Mouse (Mus musculus) hindbrain, embryonic 15.5 days (tissue): ENCODE results near the gene Ndufs3. TPM values are rescaled to one million over a fixed set of nuclear protein-coding genes. Genes with fewer than 3 reads are reported as not detected.
A peak's percentile ranks its signal among the peaks of the same experiment; 100 is the strongest.

Source experiments
- ATAC-seq: fragments of 200-750 bp; cut with Nextera tagmentation; 2 replicates; pipeline ENCODE4 v1.8.0; 2017; ENCODE audit warnings: low read depth, moderate number of reproducible peaks, moderate TSS enrichment; ENCODE audit not compliant: low FRiP score
- H3K27ac ChIP-seq: fragments of 300-500 bp; sonication (generic); replicated peaks from 2 replicates; pipeline ENCODE4 v1.5.1; 2015; ENCODE audit warnings: mild to moderate bottlenecking, inconsistent platforms
- H3K27me3 ChIP-seq: fragments of 300-500 bp; sonication (generic); 2 replicates; pipeline ENCODE4 v1.6.1; 2015; ENCODE audit warnings: control low read depth, inconsistent platforms
- H3K36me3 ChIP-seq: fragments of 300-500 bp; sonication (generic); 2 replicates; pipeline ENCODE4 v1.6.1; 2015; ENCODE audit warnings: control low read depth, inconsistent platforms
- H3K4me1 ChIP-seq: fragments of 300-500 bp; sonication (generic); replicated peaks from 2 replicates; pipeline ENCODE4 v1.6.1; 2015; ENCODE audit warnings: control low read depth, inconsistent platforms
- H3K4me2 ChIP-seq: fragments of 300-500 bp; sonication (generic); 2 replicates; pipeline ENCODE4 v1.6.1; 2015; ENCODE audit warnings: moderate library complexity, mild to moderate bottlenecking, inconsistent platforms
- H3K4me3 ChIP-seq: fragments of 300-500 bp; sonication (generic); 2 replicates; pipeline ENCODE4 v1.5.1; 2015; ENCODE audit warnings: mild to moderate bottlenecking, inconsistent platforms
- H3K9ac ChIP-seq: fragments of 300-500 bp; sonication (generic); 2 replicates; pipeline ENCODE4 v1.6.1; 2015; ENCODE audit warnings: inconsistent platforms
- H3K9me3 ChIP-seq: fragments of 300-500 bp; sonication (generic); 2 replicates; pipeline ENCODE4 v1.6.1; 2016; ENCODE audit warnings: control low read depth, inconsistent platforms
- WGBS: fragments of 180-500 bp; shearing (Covaris S2); methylation state at CpG from one replicate; pipeline ENCODE4 v1.1.7; 2015; 5-methylcytosine and 5-hydroxymethylcytosine counted together
- polyA plus RNA-seq: library from polyadenylated mRNA; unstranded; fragments of >200 nt; fragmentation: Nextera tagmentation; extraction: Ambion mirVana; gene quantifications from 2 replicates; pipeline ENCODE4 v1.2.1, GENCODE M21; 2015

The Ndufs3 gene
- 208 and 220 TPM in 2 replicates for polyA plus RNA-seq

DNA sequence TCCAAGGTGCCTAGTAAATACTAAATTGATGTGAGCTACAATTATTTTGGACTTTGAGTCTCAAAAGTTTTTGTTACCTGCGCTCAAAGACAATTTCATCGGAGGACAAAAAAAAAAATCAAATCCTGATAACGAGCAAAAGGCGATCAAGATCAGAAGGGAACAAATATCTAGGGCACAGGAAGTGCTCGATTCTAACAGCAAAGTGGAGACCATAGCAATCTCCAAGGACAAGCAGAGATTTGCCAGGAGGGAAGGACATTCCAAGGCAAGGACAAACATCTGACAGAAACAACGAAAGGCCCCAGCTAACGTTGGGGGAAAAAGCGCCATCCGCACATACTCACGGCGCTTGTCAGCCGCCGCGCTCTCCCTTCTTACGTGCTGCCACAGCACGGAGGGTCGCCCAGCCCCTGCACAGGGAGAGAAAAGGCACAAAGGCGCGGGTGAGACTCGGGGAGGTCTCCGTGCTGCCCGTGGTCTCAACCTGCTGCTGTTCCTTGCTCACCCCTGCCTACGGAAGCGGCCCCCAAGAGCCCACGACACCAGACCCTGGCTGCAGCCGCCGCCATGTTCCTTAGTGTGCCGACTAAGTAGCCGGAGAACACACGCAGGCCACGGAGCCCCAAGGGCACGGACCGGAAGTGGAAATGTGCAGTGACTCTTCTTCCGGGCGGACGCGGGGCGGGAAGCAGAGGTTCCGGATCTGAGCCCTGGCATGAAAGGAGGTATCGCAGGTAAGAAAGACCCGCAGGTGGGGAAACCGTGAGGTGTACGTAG, at the start of gene Ndufs3, which contains the start of gene Kbtbd4:
Ndufs3 (minus strand) TSS at position 752 of the 780 bp plus-strand sequence.
Kbtbd4 (plus strand) TSS at position 665 of the 780 bp plus-strand sequence.
- peak within 1 kb of the TSS; percentile 72 for H3K4me2 ChIP-seq
- H3K4me3 ChIP-seq = peak within 1 kb of the TSS; percentile 80
- peak within 1 kb of the TSS; percentile 95 for H3K27ac ChIP-seq
- peaks cover 39% of the 10 kb centered on the region for H3K36me3 ChIP-seq
- H3K9me3 ChIP-seq = no peaks in the 10 kb centered on the region
- H3K4me1 ChIP-seq = peaks cover 37% of the 10 kb centered on the region
- ATAC-seq = peak; percentile 94
- peak within 1 kb of the TSS; percentile 88 for H3K9ac ChIP-seq
- WGBS = under 1% methylated on average over 43 of the region's 43 CpGs
- no peaks in the 10 kb centered on the region for H3K27me3 ChIP-seq

GRCm38 (mm10) chr2:90953461-90953860, 48.8 kb upstream of the Ndufs3 start:
- H3K4me2 ChIP-seq = no peak overlapping the region
- no peak overlapping the region for H3K9ac ChIP-seq
- no peak overlapping the region for H3K4me3 ChIP-seq
- H3K4me1 ChIP-seq = peaks cover 20% of the 10 kb centered on the region
- ATAC-seq = no peak
- no peaks in the 10 kb centered on the region for H3K27me3 ChIP-seq
- WGBS = 58% methylated on average over 3 of the region's 3 CpGs
- H3K27ac ChIP-seq = no peak overlapping the region
- H3K9me3 ChIP-seq = no peaks in the 10 kb centered on the region
- H3K36me3 ChIP-seq = no peaks in the 10 kb centered on the region

DNA sequence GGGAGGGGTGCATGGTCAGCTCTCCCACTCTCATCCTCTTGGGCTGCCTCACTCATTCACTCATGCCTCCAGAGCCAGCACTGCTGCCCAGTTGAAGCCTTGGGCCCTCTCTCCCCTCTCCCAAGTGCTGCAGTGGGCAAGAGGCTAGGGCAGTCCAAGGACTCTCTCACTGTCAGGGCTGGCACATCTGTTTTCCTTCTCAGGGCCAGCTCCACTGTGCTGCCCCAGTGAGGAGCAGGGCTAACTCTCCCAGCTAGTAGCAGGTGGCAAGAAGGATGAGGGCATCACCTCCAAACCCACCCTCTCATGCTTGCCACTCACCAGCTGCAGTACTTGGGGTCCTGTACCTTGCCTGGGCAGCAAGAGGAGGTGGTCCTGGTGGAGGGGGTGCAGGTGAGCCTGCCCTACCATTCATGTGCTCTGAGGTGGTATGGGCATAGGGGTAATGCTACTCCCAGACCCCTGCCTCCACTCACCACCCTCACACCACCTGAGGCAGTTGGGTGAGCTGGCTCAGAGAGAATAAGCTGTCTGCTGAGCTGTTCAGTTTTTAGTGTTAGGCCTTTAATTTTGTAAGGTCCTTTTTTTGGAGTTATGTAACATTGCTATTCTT, 46.1 kb upstream of the Ndufs3 start:
- no peak overlapping the region for H3K4me2 ChIP-seq

GRCm38 (mm10) chr2:90950149-90950548, 45.5 kb upstream of the Ndufs3 start:
- H3K36me3 ChIP-seq = no peaks in the 10 kb centered on the region
- no peak overlapping the region for H3K27ac ChIP-seq
- WGBS = 90% methylated on average over 5 of the region's 5 CpGs
- peaks cover 9% of the 10 kb centered on the region; the same call in 1 of the 2 replicates for H3K4me1 ChIP-seq
- peak; percentile 21; the same call in 1 of the 2 replicates for ATAC-seq
- H3K4me2 ChIP-seq = no peak overlapping the region
- H3K4me3 ChIP-seq = no peak overlapping the region
- no peak overlapping the region for H3K9ac ChIP-seq
- no peaks in the 10 kb centered on the region for H3K27me3 ChIP-seq
- no peaks in the 10 kb centered on the region for H3K9me3 ChIP-seq

More for the DNA sequence above, 46.1 kb upstream of the Ndufs3 start:
- no peak overlapping the region for H3K4me3 ChIP-seq
- H3K27me3 ChIP-seq = no peaks in the 10 kb centered on the region
- H3K27ac ChIP-seq = no peak overlapping the region
- H3K9ac ChIP-seq = no peak overlapping the region
- no peaks in the 10 kb centered on the region for H3K36me3 ChIP-seq
- ATAC-seq = peak; percentile 67; the same call in 1 of the 2 replicates
- H3K4me1 ChIP-seq = peaks cover 11% of the 10 kb centered on the region; the same call in 1 of the 2 replicates
- H3K9me3 ChIP-seq = no peaks in the 10 kb centered on the region

DNA sequence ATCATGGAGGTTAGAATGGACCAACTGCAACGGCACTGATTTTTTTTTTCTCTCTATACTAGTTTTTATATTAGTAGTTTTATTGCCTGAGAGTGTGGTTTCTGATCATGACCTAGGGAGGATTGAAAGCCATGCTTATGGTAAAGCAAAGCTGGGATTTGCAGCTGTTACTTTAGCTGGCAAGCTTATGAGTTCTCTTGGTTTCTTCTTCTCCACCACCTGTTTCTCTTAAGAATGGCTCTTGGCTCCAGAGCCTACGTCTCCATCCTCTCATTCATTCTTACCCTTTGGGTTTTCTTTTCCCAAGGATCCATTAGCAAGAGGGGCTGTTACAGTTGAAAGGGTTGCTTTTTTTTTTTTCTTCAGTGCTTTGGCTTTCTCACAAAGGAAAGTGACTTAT, 37.1 kb upstream of the Ndufs3 start:
- Histone ChIP-seq H3K27ac (no peak overlapping the region), H3K36me3 (no peaks in the 10 kb centered on the region), H3K27me3 (no peaks in the 10 kb centered on the region), H3K9ac (no peak overlapping the region), H3K4me1 (peaks cover 50% of the 10 kb centered on the region), H3K9me3 (no peaks in the 10 kb centered on the region), H3K4me3 (peak overlapping the region; percentile 99), H3K4me2 (peak overlapping the region; percentile 83)
- no peak for ATAC-seq
- WGBS = 40% methylated on average over 2 of the region's 2 CpGs

DNA sequence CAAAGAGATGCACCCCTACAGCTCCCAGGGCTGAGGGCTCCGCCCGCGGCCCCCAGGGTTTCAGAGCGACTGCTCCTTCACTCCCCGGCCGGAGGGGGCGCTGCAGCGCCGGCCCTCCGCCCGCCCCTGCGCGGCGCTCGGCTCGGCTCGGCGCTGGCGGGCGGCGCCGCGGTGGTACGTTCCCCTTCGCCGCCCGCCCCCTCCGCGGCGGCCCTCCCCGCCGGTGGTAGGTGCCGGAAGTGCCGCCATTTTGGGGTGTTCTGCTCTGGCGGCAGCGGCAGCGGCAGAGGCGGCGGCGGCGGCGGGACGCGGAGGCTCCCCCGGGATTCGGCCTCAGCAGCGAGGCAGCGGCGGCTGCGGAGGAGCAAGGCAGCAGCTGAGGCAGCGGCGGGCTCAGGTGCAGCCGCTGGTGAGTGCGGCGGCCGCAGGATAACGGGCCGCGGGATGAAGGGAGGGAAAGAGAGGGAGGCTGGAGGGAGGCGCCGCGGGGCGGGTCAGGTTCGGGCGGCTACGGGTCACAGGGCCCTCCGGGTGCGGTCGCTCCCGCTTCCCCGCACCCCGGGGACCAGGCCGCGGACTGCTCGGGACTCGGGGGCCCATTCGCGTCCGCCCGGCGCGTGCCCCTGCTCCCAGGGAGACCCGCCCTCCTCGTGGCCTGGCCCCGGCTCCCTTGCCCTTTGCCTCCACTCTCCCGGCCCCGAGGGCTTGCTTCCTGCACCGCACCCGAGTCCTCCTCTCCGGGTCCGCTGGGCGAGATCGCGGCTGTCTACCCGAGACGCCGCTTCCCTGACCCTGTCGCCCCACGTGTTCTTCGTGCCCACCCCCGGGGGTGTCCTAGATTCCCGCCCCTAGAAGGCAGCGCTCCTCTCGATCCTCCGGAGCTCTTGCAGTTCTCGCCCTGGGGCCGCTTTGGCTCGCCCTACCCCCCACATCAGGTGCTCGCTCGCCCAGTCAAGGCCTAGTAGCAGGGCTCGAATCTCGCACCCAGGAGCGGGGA, 35.9 kb upstream of the Ndufs3 start, which contains the start of gene Celf1:
Celf1 (plus strand) TSS at position 150 of the 997 bp plus-strand sequence.
- peak within 1 kb of the TSS; percentile 83 for H3K4me2 ChIP-seq
- WGBS = under 1% methylated on average over 85 of the region's 113 CpGs
- ATAC-seq = peak; percentile 95
- no peaks in the 10 kb centered on the region for H3K36me3 ChIP-seq
- peak within 1 kb of the TSS; percentile 99 for H3K4me3 ChIP-seq
- H3K27ac ChIP-seq = peak within 1 kb of the TSS; percentile 94
- peaks cover 50% of the 10 kb centered on the region for H3K4me1 ChIP-seq
- no peaks in the 10 kb centered on the region for H3K27me3 ChIP-seq
- no peaks in the 10 kb centered on the region for H3K9me3 ChIP-seq
- H3K9ac ChIP-seq = peak within 1 kb of the TSS; percentile 98

DNA sequence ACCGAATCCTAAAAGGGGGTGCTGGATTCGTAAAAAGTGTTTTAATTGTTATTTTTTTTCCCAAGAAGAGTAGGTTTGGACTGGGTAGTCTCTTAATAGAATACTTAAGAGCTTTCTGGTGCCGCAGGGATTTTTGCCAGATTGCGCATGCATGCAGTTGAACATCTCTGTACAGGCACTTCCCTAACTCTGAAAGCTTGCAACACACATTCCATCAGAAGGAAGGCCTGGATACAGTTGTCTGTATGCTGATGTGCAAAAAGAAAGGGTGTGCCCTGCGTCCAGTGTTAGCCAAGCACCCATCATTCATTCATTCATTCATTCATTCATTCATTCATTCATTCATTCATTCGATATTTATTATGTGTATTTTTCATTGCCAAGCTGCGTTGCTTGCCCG, 35.1 kb upstream of the Ndufs3 start:
- H3K36me3 ChIP-seq = no peaks in the 10 kb centered on the region
- H3K27me3 ChIP-seq = no peaks in the 10 kb centered on the region
- H3K4me3 ChIP-seq = peak overlapping the region; percentile 99
- WGBS = 41% methylated on average over 8 of the region's 8 CpGs
- H3K9me3 ChIP-seq = no peaks in the 10 kb centered on the region
- peak overlapping the region; percentile 83 for H3K4me2 ChIP-seq
- peaks cover 44% of the 10 kb centered on the region for H3K4me1 ChIP-seq
- H3K27ac ChIP-seq = peak overlapping the region; percentile 94
- H3K9ac ChIP-seq = peak overlapping the region; percentile 98
- peak; percentile 70 for ATAC-seq

DNA sequence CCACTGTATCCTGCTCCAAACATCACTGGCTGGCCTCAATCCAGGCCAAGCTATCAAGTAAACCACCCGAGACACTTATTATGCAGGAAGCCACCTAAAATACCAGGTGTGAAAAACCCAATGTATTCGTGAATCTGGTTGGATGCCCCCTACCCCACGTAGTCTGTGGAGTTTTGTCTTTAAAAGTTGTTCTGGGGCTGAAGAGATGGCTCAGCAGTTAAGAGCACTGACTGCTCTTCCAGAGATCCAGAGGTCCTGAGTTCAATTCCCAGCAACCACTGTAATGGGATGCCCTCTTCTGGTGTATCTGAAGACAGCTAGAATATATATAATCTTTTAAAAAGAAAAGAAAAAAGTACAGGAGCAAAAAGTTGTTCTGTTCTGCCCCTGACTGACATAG, 33.7 kb upstream of the Ndufs3 start:
- Histone ChIP-seq H3K9ac (no peak overlapping the region), H3K4me2 (no peak overlapping the region), H3K4me3 (no peak overlapping the region), H3K4me1 (peaks cover 30% of the 10 kb centered on the region), H3K9me3 (no peaks in the 10 kb centered on the region), H3K27ac (no peak overlapping the region), H3K27me3 (no peaks in the 10 kb centered on the region), H3K36me3 (no peaks in the 10 kb centered on the region)
- 76% methylated on average over 3 of the region's 3 CpGs for WGBS
- no peak for ATAC-seq

DNA sequence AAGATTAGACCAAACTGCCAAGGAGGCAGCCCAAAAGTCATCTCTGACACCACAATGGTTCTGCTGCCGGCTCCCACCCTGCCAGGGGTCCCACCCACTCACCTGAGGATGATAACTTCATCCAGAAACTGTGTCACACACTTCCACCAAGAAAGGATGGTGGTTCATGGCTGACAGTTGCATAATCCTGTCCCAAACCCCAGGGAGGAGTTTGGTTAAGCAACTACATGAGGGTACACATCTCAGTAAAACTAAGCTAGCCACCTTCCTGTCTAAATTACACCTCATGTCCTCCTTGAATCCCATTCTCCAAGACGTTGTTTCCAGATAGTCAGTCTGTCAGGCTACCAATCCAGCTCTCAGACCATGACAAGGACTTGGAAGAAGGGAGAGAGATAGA, 27.6 kb upstream of the Ndufs3 start:
- Histone ChIP-seq H3K4me3 (no peak overlapping the region), H3K27ac (no peak overlapping the region), H3K27me3 (no peaks in the 10 kb centered on the region), H3K4me2 (no peak overlapping the region), H3K4me1 (no peaks in the 10 kb centered on the region), H3K9ac (no peak overlapping the region), H3K9me3 (no peaks in the 10 kb centered on the region), H3K36me3 (no peaks in the 10 kb centered on the region)
- 64% methylated on average over 2 of the region's 2 CpGs for WGBS
- ATAC-seq = no peak

- Histone ChIP-seq H3K36me3 (no peaks in the 10 kb centered on the region), H3K27me3 (no peaks in the 10 kb centered on the region), H3K9ac (no peak overlapping the region), H3K4me3 (no peak overlapping the region), H3K4me2 (no peak overlapping the region), H3K4me1 (no peaks in the 10 kb centered on the region), H3K9me3 (no peaks in the 10 kb centered on the region), H3K27ac (no peak overlapping the region)
- ATAC-seq = no peak
- 80% methylated on average over 8 of the region's 8 CpGs for WGBS
These were observed 27.2 kb upstream of the Ndufs3 start for GRCm38 (mm10) chr2:90931829-90932228.

DNA sequence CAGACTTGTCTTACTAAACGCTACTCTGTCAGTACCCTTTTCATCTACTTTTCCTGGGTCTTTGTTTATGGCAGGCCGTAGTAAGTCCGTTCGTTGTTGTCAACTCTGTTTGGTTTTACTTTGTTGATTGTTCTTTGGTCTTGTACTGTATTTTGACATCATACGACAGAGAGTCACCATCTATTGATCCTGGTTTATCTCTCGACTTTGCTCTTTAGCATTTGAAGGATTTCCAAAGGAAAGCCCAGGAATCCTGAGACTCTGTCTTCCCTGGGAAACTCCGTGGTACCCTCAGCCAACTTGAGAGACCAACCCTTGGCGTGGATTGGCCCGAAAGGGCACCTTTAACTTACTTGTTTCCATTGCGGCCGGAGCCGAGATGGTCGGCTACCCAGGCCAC, 23.9 kb upstream of the Ndufs3 start:
- Histone ChIP-seq H3K4me3 (no peak overlapping the region), H3K27me3 (no peaks in the 10 kb centered on the region), H3K9me3 (no peaks in the 10 kb centered on the region), H3K9ac (no peak overlapping the region), H3K36me3 (no peaks in the 10 kb centered on the region), H3K27ac (no peak overlapping the region), H3K4me1 (no peaks in the 10 kb centered on the region), H3K4me2 (no peak overlapping the region)
- no peak for ATAC-seq
- 88% methylated on average over 13 of the region's 13 CpGs for WGBS
